Mouse (Mus musculus): Measurements from ENCODE around the gene Vps41. TPM values are rescaled to one million over a fixed set of nuclear protein-coding genes. Genes with fewer than 3 reads are reported as not detected.

Gene Vps41
- polyA plus RNA-seq (2012; ENCODE audit: insufficient read depth, insufficient read length, low replicate concordance, missing spikeins) = not detected in 2 replicates

GRCm38 (mm10) chr13:18717185-18717584 lies at the start of gene Vps41:
Gene Vps41, plus strand, starts transcription at chr13:18717286.
- peak within 1 kb of the TSS; percentile 93 for H3K4me3 ChIP-seq (ENCODE audit: insufficient read depth, low read depth, low read length)
- WGBS = under 1% methylated on average over 21 of the region's 21 CpGs
- H3K27ac ChIP-seq (ENCODE audit: insufficient read depth, low read depth, low read length) = no peak within 1 kb of the TSS
- TF ChIP-seq POLR2A (IDR thresholded peaks at IDR 0.05; ENCODE audit: insufficient read depth, low read depth, low read length) (0 out of 2 replicates have a peak, but pooled peaks have one; percentile 43), CTCF (IDR thresholded peaks at IDR 0.05; ENCODE audit: insufficient read depth, low read depth, low read length) (no peak)
- H3K4me1 ChIP-seq (ENCODE audit: control insufficient read depth, insufficient read depth, low read length) = peaks cover 2% of the 10 kb centered on the region; the same call in 1 of the 2 replicates

DNA sequence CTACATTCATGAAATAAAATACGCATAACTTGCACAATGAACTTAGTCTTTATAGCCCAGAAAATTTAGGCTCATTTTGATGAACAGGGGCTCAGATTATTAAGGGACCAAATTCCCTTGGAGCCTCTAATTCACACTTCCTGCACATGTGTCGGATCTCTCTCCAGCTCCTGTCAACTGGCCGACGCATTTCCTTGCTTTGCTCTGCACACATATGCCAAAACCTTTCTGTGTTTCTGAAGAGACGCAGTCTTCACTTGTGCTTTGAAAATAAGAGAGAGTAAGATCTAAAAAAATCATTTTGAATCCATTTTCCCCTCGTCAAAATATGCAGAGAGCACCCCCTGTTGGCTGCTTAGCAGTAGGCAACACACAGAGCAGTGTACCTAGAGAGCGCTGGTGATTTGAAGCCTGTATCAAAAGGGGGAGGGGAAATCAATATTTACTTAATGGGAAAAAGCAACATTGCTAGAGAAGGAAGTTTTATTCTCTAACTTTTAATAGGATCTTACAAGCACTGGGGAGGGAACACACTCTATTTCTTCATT lies 18.5 kb upstream of the Vps41 start:
- Histone ChIP-seq H3K27ac (ENCODE audit: insufficient read depth, low read depth, low read length) (no peak overlapping the region), H3K4me3 (ENCODE audit: insufficient read depth, low read depth, low read length) (no peak overlapping the region), H3K4me1 (ENCODE audit: control insufficient read depth, insufficient read depth, low read length) (no peaks in the 10 kb centered on the region)
- TF ChIP-seq CTCF (IDR thresholded peaks at IDR 0.05; ENCODE audit: insufficient read depth, low read depth, low read length) = no peak
- no peak for TF ChIP-seq POLR2A (IDR thresholded peaks at IDR 0.05; ENCODE audit: insufficient read depth, low read depth, low read length)
- 21% methylated on average over 7 of the region's 7 CpGs for WGBS

DNA sequence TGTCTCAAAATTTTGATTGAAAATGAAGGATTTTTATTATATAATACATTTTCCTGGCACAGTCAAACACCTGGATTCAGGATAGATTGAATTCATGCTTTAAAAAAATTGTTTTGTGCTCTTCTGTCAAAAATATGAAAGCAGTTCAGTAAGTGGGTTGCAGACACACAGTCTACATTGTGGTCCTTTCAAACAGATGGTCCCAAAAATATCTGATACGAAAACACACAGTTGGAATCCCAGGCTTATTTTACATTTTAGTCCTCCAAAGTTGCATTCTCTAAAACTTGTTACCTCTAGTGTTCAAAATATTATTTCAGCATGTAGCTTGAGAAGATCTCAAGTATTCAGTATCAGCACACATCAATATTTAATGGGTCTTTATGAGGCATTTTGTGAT lies 5.4 kb upstream of the Vps41 start:
- Histone ChIP-seq H3K4me3 (ENCODE audit: insufficient read depth, low read depth, low read length) (no peak overlapping the region), H3K27ac (ENCODE audit: insufficient read depth, low read depth, low read length) (no peak overlapping the region), H3K4me1 (ENCODE audit: control insufficient read depth, insufficient read depth, low read length) (no peaks in the 10 kb centered on the region)
- 88% methylated on average over 1 of the region's 1 CpGs for WGBS
- TF ChIP-seq CTCF (IDR thresholded peaks at IDR 0.05; ENCODE audit: insufficient read depth, low read depth, low read length) (no peak), POLR2A (IDR thresholded peaks at IDR 0.05; ENCODE audit: insufficient read depth, low read depth, low read length) (no peak)

- Histone ChIP-seq H3K27ac (ENCODE audit: insufficient read depth, low read depth, low read length) (no peak overlapping the region), H3K4me1 (ENCODE audit: control insufficient read depth, insufficient read depth, low read length) (peaks cover 2% of the 10 kb centered on the region; the same call in 1 of the 2 replicates), H3K4me3 (ENCODE audit: insufficient read depth, low read depth, low read length) (no peak overlapping the region)
- no peak for TF ChIP-seq POLR2A (IDR thresholded peaks at IDR 0.05; ENCODE audit: insufficient read depth, low read depth, low read length)
- TF ChIP-seq CTCF (IDR thresholded peaks at IDR 0.05; ENCODE audit: insufficient read depth, low read depth, low read length) = no peak
- WGBS = 25% methylated on average over 5 of the region's 5 CpGs
These were observed 379 bp upstream of the Vps41 start for GRCm38 (mm10) chr13:18716707-18717106.

DNA sequence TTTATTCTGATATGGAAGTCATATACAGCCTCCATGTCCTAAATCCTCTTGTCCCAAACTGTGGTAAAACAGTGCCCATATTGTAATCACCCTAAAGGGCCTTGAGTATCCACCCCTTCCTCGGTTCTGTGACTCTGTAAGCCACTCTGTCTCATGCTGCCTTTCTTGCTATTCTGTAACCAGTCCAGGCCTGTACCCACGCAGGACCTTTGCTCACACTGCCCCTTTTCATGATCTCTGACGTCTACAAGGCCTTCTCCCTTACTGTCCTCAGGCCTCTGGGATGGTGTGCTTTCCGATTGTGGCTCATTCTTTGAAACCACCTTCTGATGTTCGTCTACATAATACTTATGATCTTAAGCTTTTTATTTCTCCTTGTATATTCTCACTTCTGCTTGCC lies 1.4 kb downstream of the Vps41 start:
- Histone ChIP-seq H3K27ac (ENCODE audit: insufficient read depth, low read depth, low read length) (no peak overlapping the region), H3K4me1 (ENCODE audit: control insufficient read depth, insufficient read depth, low read length) (peaks cover 2% of the 10 kb centered on the region; the same call in 1 of the 2 replicates), H3K4me3 (ENCODE audit: insufficient read depth, low read depth, low read length) (no peak overlapping the region)
- TF ChIP-seq CTCF (IDR thresholded peaks at IDR 0.05; ENCODE audit: insufficient read depth, low read depth, low read length) (no peak), POLR2A (IDR thresholded peaks at IDR 0.05; ENCODE audit: insufficient read depth, low read depth, low read length) (no peak)
- WGBS = 63% methylated on average over 5 of the region's 5 CpGs

DNA sequence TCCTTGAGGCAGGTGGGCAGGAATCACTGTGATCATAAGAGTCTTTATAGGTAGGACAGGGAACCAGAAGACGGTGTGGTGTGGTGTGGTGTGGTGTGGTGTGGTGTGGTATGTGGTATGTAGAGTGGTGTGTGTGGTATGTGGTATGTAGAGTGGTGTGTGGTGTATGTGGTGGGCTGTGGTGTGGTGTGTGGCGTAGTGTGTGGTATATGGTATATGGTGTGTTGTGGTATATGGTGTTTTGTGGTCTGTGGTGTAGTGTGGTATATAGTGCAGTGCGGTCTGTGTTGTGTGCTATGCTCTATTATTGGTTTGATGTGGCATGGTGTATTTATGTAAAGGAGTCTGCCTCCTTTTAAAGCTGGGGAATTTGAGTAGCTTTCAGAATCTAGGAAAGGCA lies 13.6 kb downstream of the Vps41 start:
- no peaks in the 10 kb centered on the region for H3K4me1 ChIP-seq (ENCODE audit: control insufficient read depth, insufficient read depth, low read length)
- no peak overlapping the region for H3K27ac ChIP-seq (ENCODE audit: insufficient read depth, low read depth, low read length)
- TF ChIP-seq CTCF (IDR thresholded peaks at IDR 0.05; ENCODE audit: insufficient read depth, low read depth, low read length) = no peak
- no peak for TF ChIP-seq POLR2A (IDR thresholded peaks at IDR 0.05; ENCODE audit: insufficient read depth, low read depth, low read length)
- no peak overlapping the region for H3K4me3 ChIP-seq (ENCODE audit: insufficient read depth, low read depth, low read length)
- 98% methylated on average over 3 of the region's 3 CpGs for WGBS

DNA sequence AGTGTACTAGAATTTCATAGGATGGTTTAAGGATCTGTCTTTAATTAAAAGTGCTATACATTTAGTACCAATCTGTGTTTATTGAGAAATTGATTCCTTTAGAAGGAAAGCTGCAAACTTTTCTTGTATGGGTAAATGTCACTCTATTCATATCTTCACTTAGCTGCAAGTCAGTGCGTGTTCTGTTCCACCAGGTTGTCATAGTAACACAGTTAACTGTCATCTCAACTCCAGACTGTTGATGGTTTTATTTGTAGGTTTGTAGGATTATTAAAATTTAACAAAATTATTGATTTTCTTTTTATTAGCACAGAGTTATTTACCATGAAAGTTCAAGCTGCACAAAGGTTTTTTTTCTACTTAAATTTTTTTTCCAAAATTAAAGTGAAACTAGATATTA lies 19.5 kb downstream of the Vps41 start:
- no peak for TF ChIP-seq CTCF (IDR thresholded peaks at IDR 0.05; ENCODE audit: insufficient read depth, low read depth, low read length)
- TF ChIP-seq POLR2A (IDR thresholded peaks at IDR 0.05; ENCODE audit: insufficient read depth, low read depth, low read length) = no peak
- no peak overlapping the region for H3K27ac ChIP-seq (ENCODE audit: insufficient read depth, low read depth, low read length)

GRCm38 (mm10) chr13:18743575-18744265 lies 26.6 kb downstream of the Vps41 start:
- H3K27ac ChIP-seq (ENCODE audit: insufficient read depth, low read depth, low read length) = no peak overlapping the region
- no peak for TF ChIP-seq CTCF (IDR thresholded peaks at IDR 0.05; ENCODE audit: insufficient read depth, low read depth, low read length)
- TF ChIP-seq POLR2A (IDR thresholded peaks at IDR 0.05; ENCODE audit: insufficient read depth, low read depth, low read length) = no peak
- 62% methylated on average over 16 of the region's 16 CpGs for WGBS
- H3K4me3 ChIP-seq (ENCODE audit: insufficient read depth, low read depth, low read length) = no peak overlapping the region
- H3K4me1 ChIP-seq (ENCODE audit: control insufficient read depth, insufficient read depth, low read length) = 0 out of 2 replicates have a peak, but pooled peaks cover 2% of the 10 kb centered on the region

More for the DNA sequence above, 19.5 kb downstream of the Vps41 start:
- Histone ChIP-seq H3K4me1 (ENCODE audit: control insufficient read depth, insufficient read depth, low read length) (no peaks in the 10 kb centered on the region), H3K4me3 (ENCODE audit: insufficient read depth, low read depth, low read length) (no peak overlapping the region)
- 68% methylated on average over 1 of the region's 1 CpGs for WGBS

- WGBS = 58% methylated on average over 4 of the region's 4 CpGs
- Histone ChIP-seq H3K4me1 (ENCODE audit: control insufficient read depth, insufficient read depth, low read length) (0 out of 2 replicates have a peak, but pooled peaks cover 2% of the 10 kb centered on the region), H3K27ac (ENCODE audit: insufficient read depth, low read depth, low read length) (no peak overlapping the region), H3K4me3 (ENCODE audit: insufficient read depth, low read depth, low read length) (no peak overlapping the region)
- no peak for TF ChIP-seq POLR2A (IDR thresholded peaks at IDR 0.05; ENCODE audit: insufficient read depth, low read depth, low read length)
- no peak for TF ChIP-seq CTCF (IDR thresholded peaks at IDR 0.05; ENCODE audit: insufficient read depth, low read depth, low read length)
These were observed 27.2 kb downstream of the Vps41 start for GRCm38 (mm10) chr13:18744266-18744652.
